Mouse (Mus musculus): ENCODE data around the gene Lrrk1. TPM values are rescaled to one million over a fixed set of nuclear protein-coding genes. Genes with fewer than 3 reads are reported as not detected.

Gene Lrrk1
- polyA plus RNA-seq, 1 experiment from 2014 or later: 14.2 TPM

GRCm38 (mm10) chr7:66359044-66359443, 29.1 kb downstream of the Lrrk1 start:
- Histone ChIP-seq H3K27me3 (no peaks in the 10 kb centered on the region), H3K9me3 (peaks cover 17% of the 10 kb centered on the region; the same call in 1 of the 2 replicates), H3K27ac (no peak overlapping the region), H3K4me3 (replicated peaks) (no peak overlapping the region), H3K4me2 (no peak overlapping the region), H3K9ac (replicated peaks) (no peak overlapping the region), H3K4me1 (replicated peaks) (no peaks in the 10 kb centered on the region), H3K36me3 (0 out of 2 replicates have a peak, but pooled peaks cover 3% of the 10 kb centered on the region)
- WGBS: 90% methylated on average over 4 of the region's 4 CpGs
- no peak for ATAC-seq (ENCODE audit: insufficient number of reproducible peaks, insufficient read depth, low FRiP score, low TSS enrichment, low read depth)

GRCm38 (mm10) chr7:66358461-66358860, 29.7 kb downstream of the Lrrk1 start:
- Histone ChIP-seq H3K27ac (no peak overlapping the region), H3K9ac (replicated peaks) (no peak overlapping the region), H3K9me3 (peaks cover 17% of the 10 kb centered on the region; the same call in 1 of the 2 replicates), H3K36me3 (0 out of 2 replicates have a peak, but pooled peaks cover 3% of the 10 kb centered on the region), H3K27me3 (no peaks in the 10 kb centered on the region), H3K4me3 (replicated peaks) (no peak overlapping the region), H3K4me1 (replicated peaks) (no peaks in the 10 kb centered on the region), H3K4me2 (no peak overlapping the region)
- no peak for ATAC-seq (ENCODE audit: insufficient number of reproducible peaks, insufficient read depth, low FRiP score, low TSS enrichment, low read depth)
- 88% methylated on average over 3 of the region's 3 CpGs for WGBS

DNA sequence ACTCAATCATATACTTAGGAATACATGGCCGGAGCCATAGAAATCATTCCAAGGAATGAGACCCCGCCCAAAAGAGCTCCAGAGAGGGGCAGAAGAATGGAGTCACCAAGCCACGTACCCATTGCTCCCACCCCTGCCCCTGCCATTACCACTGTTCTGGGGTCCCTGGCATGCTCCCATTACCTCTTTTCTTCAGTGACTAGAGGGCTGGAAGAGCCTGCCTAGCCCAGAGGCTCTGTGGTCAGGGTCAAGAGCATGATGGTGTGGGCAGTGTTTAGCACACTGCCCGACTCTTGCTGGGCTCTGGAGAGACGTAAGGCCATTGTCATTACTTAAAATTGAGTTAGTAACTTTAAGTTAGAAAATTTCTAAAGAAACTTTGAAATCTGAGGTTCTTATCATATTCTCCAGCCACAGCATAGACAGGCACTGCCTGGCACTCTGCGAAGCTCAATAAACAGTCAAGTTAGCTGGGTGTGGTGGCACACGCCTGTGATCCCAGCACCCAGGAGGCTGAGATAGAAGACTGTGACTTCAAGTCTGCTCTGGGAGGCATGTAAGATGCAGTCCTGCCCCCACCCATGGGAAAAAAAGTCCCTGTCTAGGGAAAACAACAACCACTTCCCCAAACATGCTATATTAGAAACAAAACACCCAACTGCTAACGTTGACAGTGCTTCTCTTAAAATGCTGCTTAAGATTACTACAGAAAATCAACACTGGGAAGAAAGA, 32.2 kb downstream of the Lrrk1 start:
- Histone ChIP-seq H3K9ac (replicated peaks) (no peak overlapping the region), H3K27me3 (no peaks in the 10 kb centered on the region), H3K9me3 (0 out of 2 replicates have a peak, but pooled peaks cover 3% of the 10 kb centered on the region), H3K4me1 (replicated peaks) (no peaks in the 10 kb centered on the region), H3K4me2 (no peak overlapping the region), H3K27ac (no peak overlapping the region), H3K4me3 (replicated peaks) (no peak overlapping the region), H3K36me3 (0 out of 2 replicates have a peak, but pooled peaks cover 3% of the 10 kb centered on the region)
- WGBS: 91% methylated on average over 8 of the region's 8 CpGs
- no peak for ATAC-seq (ENCODE audit: insufficient number of reproducible peaks, insufficient read depth, low FRiP score, low TSS enrichment, low read depth)

DNA sequence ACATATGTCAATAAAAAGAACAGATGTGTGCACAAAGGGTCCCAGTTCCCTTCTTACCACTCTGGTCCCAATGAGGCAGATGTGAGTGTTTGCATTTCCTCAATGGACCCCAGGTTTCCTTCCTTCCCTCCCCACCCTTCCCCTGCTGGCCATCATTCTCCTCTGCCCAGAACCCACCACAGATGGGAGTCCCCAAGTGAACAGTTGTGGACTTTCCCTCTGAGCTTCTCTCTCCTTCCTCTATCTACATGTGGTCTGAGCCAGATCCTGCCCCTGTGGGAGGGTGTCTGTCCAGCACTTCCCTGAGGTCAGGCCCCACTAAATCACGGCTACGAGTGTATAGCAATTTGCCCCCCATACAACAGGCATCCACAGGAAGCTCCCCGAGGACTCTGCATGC, 33.2 kb downstream of the Lrrk1 start:
- ATAC-seq (ENCODE audit: insufficient number of reproducible peaks, insufficient read depth, low FRiP score, low TSS enrichment, low read depth): no peak
- H3K27ac ChIP-seq: no peak overlapping the region
- H3K4me1 ChIP-seq (replicated peaks): 0 out of 2 replicates have a peak, but pooled peaks cover 2% of the 10 kb centered on the region
- H3K27me3 ChIP-seq: no peaks in the 10 kb centered on the region
- no peaks in the 10 kb centered on the region for H3K9me3 ChIP-seq
- 40% methylated on average over 3 of the region's 3 CpGs for WGBS
- no peaks in the 10 kb centered on the region for H3K36me3 ChIP-seq
- no peak overlapping the region for H3K9ac ChIP-seq (replicated peaks)
- H3K4me2 ChIP-seq: no peak overlapping the region
- H3K4me3 ChIP-seq (replicated peaks): no peak overlapping the region

DNA sequence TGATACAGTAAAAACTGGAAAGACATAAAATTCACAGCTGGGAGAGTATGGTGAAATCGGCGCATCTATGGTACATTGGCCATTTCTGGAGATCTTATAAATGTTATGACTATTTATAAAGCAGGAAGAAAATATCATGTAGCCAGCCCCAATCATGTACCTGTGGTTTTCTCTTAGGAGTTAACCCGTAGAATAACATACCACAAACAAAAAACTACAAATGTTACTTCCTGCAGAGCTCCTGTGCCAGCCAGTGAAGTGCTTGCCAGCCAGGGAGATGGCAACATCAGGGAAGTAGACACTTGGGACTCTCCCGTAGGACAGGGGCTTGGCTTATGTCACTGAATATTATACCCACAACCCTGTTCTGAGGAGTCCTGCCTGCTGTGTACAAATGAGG, 37.1 kb downstream of the Lrrk1 start:
- Histone ChIP-seq H3K36me3 (no peaks in the 10 kb centered on the region), H3K9me3 (no peaks in the 10 kb centered on the region), H3K4me1 (replicated peaks) (peaks cover 9% of the 10 kb centered on the region; the same call in 1 of the 2 replicates), H3K9ac (replicated peaks) (no peak overlapping the region), H3K27me3 (no peaks in the 10 kb centered on the region), H3K27ac (no peak overlapping the region), H3K4me3 (replicated peaks) (no peak overlapping the region), H3K4me2 (no peak overlapping the region)
- 87% methylated on average over 4 of the region's 4 CpGs for whole genome bisulfite sequencing
- ATAC-seq (ENCODE audit: insufficient number of reproducible peaks, insufficient read depth, low FRiP score, low TSS enrichment, low read depth): no peak

- Histone ChIP-seq H3K27me3 (no peaks in the 10 kb centered on the region), H3K4me2 (no peak overlapping the region), H3K9ac (replicated peaks) (no peak overlapping the region), H3K4me3 (replicated peaks) (no peak overlapping the region), H3K36me3 (no peaks in the 10 kb centered on the region), H3K27ac (no peak overlapping the region), H3K9me3 (no peaks in the 10 kb centered on the region), H3K4me1 (replicated peaks) (peaks cover 9% of the 10 kb centered on the region; the same call in 1 of the 2 replicates)
- WGBS: 44% methylated on average over 11 of the region's 11 CpGs
- ATAC-seq (ENCODE audit: insufficient number of reproducible peaks, insufficient read depth, low FRiP score, low TSS enrichment, low read depth): no peak
Observed at GRCm38 (mm10) chr7:66349670-66350069, 38.5 kb downstream of the Lrrk1 start.

- WGBS: 81% methylated on average over 10 of the region's 10 CpGs
- peaks cover 9% of the 10 kb centered on the region; the same call in 1 of the 2 replicates for H3K4me1 ChIP-seq (replicated peaks)
- no peak overlapping the region for H3K4me2 ChIP-seq
- no peak overlapping the region for H3K27ac ChIP-seq
- no peak overlapping the region for H3K9ac ChIP-seq (replicated peaks)
- no peak for ATAC-seq (ENCODE audit: insufficient number of reproducible peaks, insufficient read depth, low FRiP score, low TSS enrichment, low read depth)
- no peaks in the 10 kb centered on the region for H3K36me3 ChIP-seq
- H3K27me3 ChIP-seq: no peaks in the 10 kb centered on the region
- H3K4me3 ChIP-seq (replicated peaks): no peak overlapping the region
- H3K9me3 ChIP-seq: no peaks in the 10 kb centered on the region
Observed at GRCm38 (mm10) chr7:66348588-66348987, 39.6 kb downstream of the Lrrk1 start.

GRCm38 (mm10) chr7:66346959-66347663, 41.0 kb downstream of the Lrrk1 start:
- no peak overlapping the region for H3K4me2 ChIP-seq

GRCm38 (mm10) chr7:66343307-66343706, 44.8 kb downstream of the Lrrk1 start:
- Histone ChIP-seq H3K9me3 (no peaks in the 10 kb centered on the region), H3K4me1 (replicated peaks) (peaks cover 15% of the 10 kb centered on the region), H3K36me3 (no peaks in the 10 kb centered on the region), H3K27me3 (no peaks in the 10 kb centered on the region), H3K27ac (no peak overlapping the region), H3K4me2 (no peak overlapping the region), H3K9ac (replicated peaks) (no peak overlapping the region), H3K4me3 (replicated peaks) (no peak overlapping the region)
- no peak for ATAC-seq (ENCODE audit: insufficient number of reproducible peaks, insufficient read depth, low FRiP score, low TSS enrichment, low read depth)
- WGBS: 74% methylated on average over 5 of the region's 5 CpGs

More at GRCm38 (mm10) chr7:66346959-66347663, 41.0 kb downstream of the Lrrk1 start:
- Histone ChIP-seq H3K4me3 (replicated peaks) (no peak overlapping the region), H3K27me3 (no peaks in the 10 kb centered on the region), H3K9ac (replicated peaks) (no peak overlapping the region), H3K4me1 (replicated peaks) (peaks cover 9% of the 10 kb centered on the region; the same call in 1 of the 2 replicates), H3K27ac (no peak overlapping the region), H3K36me3 (no peaks in the 10 kb centered on the region), H3K9me3 (no peaks in the 10 kb centered on the region)
- ATAC-seq (ENCODE audit: insufficient number of reproducible peaks, insufficient read depth, low FRiP score, low TSS enrichment, low read depth): no peak
- WGBS: 40% methylated on average over 9 of the region's 9 CpGs

- ATAC-seq (ENCODE audit: insufficient number of reproducible peaks, insufficient read depth, low FRiP score, low TSS enrichment, low read depth): no peak
- Histone ChIP-seq H3K36me3 (no peaks in the 10 kb centered on the region), H3K4me1 (replicated peaks) (peaks cover 15% of the 10 kb centered on the region), H3K4me3 (replicated peaks) (no peak overlapping the region), H3K27ac (no peak overlapping the region), H3K27me3 (no peaks in the 10 kb centered on the region), H3K4me2 (no peak overlapping the region), H3K9ac (replicated peaks) (no peak overlapping the region), H3K9me3 (no peaks in the 10 kb centered on the region)
- 74% methylated on average over 6 of the region's 6 CpGs for WGBS
Observed at GRCm38 (mm10) chr7:66342831-66343230, 45.3 kb downstream of the Lrrk1 start.

DNA sequence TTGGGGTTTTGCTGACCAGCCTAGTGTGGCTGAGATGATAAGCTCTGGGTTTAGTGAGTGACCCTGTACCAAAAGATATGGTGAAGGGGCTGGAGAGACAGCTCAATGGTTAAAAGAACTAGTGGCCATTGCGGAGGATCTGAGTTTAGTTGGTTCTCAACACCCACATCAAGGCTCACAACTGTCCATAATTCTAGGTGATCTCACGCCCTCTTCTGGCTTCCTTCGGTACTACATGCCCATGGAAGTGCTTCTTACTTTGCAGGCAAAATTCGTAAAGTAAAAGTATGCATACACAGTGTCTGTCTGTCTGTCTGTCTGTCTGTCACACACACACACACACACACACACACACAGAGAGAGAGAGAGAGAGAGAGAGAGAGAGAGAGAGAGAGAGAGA, 45.8 kb downstream of the Lrrk1 start:
- Histone ChIP-seq H3K4me2 (no peak overlapping the region), H3K4me1 (replicated peaks) (peaks cover 13% of the 10 kb centered on the region), H3K27me3 (no peaks in the 10 kb centered on the region), H3K36me3 (no peaks in the 10 kb centered on the region), H3K4me3 (replicated peaks) (no peak overlapping the region), H3K9me3 (no peaks in the 10 kb centered on the region), H3K9ac (replicated peaks) (no peak overlapping the region), H3K27ac (no peak overlapping the region)
- ATAC-seq (ENCODE audit: insufficient number of reproducible peaks, insufficient read depth, low FRiP score, low TSS enrichment, low read depth): no peak
- 45% methylated on average over 4 of the region's 4 CpGs for WGBS

Measured in limb, embryonic 12.5 days (tissue).